Mouse (Mus musculus) cerebellum, postnatal 36 days (tissue): ENCODE measurements around the gene Usp36.
"Not testable (repeated sequence)": the region's sequence is repeated elsewhere in the genome, so short reads cannot be mapped to it uniquely, and the experiment has no call there.

ENCODE experiments used
- DNase-seq, 2 experiments: peaks; one replicate each; pipeline ENCODE4 v3.0.0; 2021 to 2022; ENCODE audit warnings: mixed read lengths in 2 of 2

The Usp36 gene

DNA sequence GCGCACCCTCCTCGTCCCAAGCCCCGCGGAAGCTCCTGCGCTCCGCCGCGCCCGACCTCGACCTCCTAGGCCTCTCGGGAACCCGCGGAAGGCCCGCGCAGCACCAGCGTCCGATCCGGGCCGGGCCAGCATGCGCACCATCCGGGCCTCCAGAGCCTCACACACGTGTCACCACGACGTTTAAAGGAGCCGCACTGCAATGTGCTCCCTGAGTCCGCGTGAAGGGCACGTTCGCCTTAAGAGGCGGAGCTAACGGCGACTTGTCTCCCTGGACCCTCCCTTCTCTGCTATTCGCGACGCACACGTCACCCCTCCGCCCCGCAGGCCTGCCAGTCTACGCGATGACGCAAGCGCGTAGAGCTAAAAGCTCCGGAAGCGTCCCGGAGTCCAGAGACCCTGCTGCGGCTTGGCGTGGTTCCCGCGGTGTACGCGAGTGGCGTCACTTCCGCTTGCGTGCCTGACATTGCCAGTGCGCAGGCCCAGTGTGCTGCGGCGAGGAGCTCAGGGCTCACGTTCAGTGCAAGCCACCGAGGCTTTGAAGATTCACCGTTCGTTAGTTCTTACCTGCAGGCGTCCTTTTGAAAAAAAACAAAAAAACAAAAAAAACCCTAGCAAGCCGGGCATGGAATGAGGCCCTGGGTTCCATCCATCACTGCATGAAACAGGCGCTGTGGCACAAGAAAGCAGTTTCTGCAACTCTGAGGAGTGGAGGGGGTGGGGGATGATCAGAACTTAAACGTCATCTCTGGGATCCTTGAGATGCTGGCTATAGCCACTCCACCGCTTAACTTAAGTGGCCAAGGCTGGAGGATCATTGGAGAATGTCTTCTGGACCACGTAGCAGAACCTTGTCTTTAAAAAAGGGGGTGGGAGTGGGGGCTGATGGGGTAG lies at the start of gene Usp36:
TSS of gene Usp36 (minus strand) at position 246 of the 891 bp plus-strand sequence.
- DNase-seq: peak; percentile 100

- no peak for DNase-seq
These were observed 47.6 kb upstream of the Usp36 start for GRCm38 (mm10) chr11:118337491-118338168.

DNA sequence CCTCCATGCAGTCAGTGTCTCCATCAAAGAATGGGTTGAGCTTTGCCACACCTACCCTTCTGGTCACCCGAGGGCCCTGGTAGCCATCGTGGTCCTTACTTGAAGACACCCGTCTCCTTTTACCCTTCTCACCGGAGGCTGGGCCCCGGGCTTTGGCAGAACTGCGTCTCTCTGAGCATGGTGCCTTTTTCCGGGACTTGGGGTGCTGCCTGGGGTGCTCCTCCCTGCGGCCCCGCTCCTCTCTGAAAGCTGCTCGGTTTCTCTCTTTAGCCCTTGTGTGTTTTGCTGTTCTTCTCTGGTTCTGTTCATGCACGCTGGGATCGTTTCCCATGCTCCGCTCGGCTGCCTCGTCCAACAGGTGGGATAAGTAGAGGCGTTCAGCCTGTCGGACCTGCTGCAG lies 43.4 kb upstream of the Usp36 start:
- no peak for DNase-seq

GRCm38 (mm10) chr11:118332376-118332775 lies 42.3 kb upstream of the Usp36 start:
- no peak for DNase-seq

GRCm38 (mm10) chr11:118330777-118331176 lies 40.7 kb upstream of the Usp36 start:
- no peak for DNase-seq

DNA sequence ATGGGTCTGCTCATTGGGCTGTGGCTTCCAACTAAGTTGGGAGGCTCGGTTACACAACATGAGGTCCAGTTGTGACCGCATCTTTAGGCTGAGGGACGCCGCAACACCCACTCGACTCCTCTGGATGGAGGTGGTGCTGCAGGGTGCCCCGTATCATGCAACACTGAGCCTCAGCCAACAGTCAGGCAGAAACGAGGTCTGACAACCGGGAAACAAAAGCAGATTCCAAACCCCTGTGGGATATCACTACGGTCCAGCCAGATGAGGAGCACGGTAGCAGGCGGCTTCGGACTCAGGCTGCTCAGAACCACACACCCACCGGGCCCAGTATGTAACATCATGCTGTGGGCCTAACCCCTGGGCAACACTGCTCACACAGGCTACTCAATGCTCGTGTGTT lies 40.3 kb upstream of the Usp36 start:
- no peak for DNase-seq

GRCm38 (mm10) chr11:118328947-118329346 lies 38.9 kb upstream of the Usp36 start:
- DNase-seq: no peak

- no peak for DNase-seq
These were observed 38.5 kb upstream of the Usp36 start for GRCm38 (mm10) chr11:118328511-118328910.

DNA sequence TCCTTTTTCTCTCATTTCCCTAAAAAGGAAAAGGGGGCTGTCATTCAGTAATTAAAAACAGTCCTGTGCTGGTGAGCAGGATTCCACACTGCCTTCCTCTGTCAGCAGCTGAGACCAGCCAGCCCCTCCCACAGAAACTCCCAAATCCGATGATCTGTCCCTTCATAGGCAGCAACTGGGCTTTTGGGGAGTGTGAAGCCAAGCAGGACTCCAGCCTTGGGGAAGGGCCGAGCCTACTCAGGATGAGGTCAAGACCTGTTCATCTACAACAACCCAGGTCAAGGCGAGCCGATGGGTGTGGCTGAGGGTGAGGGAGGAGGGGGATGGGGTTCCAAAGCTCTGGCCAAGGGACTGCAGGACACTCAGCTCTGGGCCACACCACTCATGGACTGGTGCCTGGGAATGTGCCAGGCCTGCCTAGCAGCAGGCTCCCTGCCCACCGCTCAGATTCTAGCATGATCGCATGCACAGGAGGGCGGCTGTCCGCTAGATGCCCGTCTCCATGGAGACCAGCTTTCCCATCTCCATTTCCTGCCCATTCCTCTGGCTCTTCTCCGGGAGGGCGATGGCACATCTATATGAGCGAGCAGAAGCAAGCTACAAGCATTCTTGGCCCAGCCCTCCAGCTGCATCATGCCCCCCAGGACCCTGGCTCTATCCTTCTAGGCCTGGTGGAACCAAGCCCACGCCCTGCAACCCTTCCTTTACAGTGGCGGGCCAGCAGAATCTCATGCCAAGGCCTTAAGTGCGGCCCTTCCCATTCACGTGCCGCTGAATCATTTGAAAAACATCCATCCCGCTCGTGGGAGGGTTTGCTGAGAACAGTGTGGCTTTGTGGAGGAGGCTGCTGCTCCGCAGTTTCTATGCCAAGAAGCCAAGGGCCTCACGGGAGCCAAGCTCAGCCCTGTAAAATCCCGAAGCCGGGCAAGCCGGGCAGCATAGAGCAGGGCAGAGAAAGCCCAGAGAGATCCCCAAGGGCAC lies 37.2 kb upstream of the Usp36 start:
- peak; percentile 50 to 52 for DNase-seq

DNA sequence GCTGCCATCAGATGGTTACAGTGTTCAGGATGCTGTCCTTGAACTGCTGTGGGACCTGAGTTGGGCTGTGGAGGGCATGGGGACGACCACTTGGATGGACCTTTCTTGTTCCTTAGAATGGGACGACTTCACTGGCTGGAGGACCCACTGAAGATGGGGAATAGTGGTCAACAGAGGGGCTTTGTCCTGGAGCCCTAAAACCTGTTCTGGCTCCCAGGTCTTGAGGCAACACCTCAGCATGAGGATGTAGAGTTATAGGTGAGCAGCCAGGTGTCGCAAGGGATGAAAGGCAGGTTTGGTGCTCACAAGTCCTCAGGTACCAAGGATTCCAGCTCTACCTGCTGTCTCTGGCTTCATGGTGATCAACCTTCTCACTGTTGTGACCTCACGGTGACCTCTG lies 36.4 kb upstream of the Usp36 start:
- DNase-seq: no peak

- no peak for DNase-seq
These were observed 34.5 kb upstream of the Usp36 start for GRCm38 (mm10) chr11:118324541-118324940.

DNA sequence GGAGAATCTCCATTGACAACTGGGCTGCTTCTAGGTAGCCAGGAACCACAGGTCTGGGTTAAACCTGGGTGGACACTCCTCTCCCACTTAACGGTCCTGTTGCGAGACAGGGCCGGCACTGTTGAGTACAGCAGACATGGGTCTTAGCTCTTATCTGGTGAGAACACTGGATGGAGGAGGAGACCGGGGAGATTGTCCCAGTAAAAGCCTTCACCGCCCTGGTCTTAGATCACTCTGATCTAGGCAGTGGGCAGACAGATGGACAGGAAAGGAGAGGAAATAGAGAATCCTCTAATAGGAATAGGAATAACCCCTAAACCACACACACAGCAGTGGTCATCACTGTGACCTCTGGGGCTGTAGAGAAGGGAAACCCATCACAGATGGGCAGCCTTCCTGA lies 33.9 kb upstream of the Usp36 start:
- DNase-seq: no peak

DNA sequence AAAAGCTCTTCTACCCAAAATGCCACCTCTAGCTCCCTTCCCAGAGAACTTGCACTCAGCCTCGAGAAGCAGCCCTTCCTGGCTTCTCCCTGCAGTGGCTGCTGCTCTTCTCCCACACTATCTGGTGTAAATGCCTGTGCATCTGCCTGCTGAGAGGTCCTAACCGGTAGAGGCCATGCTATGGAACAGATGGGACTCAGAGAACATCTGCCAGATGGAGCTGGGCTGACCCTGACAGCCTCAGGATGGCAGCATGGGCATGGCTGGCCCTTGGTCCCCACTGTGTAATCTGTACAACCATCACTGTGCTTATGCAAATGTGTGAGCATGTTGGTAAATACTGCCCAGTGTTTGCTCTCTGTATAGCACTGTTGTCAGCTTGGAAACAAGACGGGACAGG lies 32.6 kb upstream of the Usp36 start:
- DNase-seq: no peak

DNA sequence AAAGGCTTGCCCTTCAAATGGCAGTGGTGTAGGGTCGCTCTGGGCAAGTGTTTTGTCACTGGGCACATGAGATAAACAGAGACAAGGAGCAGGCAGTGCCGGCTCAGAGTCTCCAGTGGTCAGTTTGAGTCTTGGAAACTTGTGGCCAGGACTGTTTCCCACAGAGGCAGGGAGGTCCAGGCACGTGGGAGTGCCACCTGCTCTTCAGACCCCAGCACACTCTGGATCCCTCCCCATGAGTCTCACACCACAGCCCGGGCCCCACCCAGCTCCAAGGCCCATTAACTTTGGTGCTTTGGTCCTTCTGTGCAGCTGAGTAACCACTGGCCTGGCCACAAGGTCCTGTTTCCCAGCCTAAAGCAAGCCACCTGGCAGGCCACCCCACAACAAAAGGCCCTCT lies 31.9 kb upstream of the Usp36 start:
- DNase-seq: no peak

GRCm38 (mm10) chr11:118321500-118321899 lies 31.5 kb upstream of the Usp36 start:
- DNase-seq: no peak

- peak in 1 of 2 experiments; percentile 24 for DNase-seq
These were observed 28.6 kb upstream of the Usp36 start for GRCm38 (mm10) chr11:118318678-118319077.

- peak; percentile 34 to 55 for DNase-seq
These were observed 27.1 kb upstream of the Usp36 start for GRCm38 (mm10) chr11:118317129-118317528.

DNA sequence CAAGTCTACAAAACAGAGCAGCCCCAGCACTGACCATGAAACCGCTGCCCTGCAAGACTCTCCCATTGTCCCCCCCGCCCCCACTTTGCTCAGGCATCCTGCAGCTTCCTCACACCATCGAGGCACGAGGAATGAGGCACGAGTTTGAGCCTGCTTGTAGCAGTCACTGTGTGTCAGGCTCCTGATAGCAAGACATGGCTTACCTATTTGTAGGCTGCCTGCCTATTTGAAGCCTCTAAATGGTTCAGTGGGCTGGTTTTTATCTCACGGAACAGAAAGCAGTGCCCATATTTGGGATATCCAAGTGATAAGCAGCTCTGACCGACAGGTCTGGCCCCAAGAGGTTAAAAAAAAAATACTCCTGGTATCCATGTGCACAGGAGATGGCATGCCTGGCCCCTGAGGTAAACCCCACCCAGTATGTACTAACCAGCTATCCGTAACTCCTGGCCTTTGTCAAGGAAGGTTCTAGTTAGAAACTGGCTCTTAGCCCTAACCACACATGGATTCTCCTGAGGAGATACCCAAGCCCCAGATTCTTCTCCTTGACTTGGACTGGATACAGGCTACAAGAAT lies 26.3 kb upstream of the Usp36 start:
- no peak for DNase-seq

DNA sequence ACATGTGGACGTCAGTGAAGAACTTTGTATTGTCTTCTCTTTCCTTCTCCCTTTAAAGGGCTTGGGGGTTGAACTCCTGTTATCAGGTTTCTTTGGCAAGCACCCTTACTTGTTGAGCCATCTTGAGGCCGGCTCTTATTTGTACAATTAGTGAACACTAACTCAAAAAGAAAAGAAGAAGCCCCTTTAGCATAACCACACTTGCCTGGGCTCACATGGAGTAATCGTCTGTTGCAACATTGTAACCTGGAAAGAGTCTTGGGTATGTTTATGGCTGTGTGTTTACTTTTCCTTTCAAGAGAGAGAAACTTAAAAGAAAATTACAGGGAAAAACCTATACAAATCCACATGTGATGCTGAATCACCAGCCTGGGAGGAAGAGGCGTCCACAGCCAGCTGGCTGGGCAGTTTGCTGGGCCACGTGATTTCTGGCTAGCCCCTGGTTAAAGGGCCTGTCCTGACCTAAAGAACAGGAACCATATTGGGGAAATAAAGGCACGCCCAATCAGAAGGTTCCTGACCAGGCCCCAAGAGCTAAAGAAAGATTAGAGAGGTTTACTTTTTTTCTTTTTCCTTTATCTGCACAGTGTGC lies 22.2 kb upstream of the Usp36 start:
- DNase-seq: no peak

DNA sequence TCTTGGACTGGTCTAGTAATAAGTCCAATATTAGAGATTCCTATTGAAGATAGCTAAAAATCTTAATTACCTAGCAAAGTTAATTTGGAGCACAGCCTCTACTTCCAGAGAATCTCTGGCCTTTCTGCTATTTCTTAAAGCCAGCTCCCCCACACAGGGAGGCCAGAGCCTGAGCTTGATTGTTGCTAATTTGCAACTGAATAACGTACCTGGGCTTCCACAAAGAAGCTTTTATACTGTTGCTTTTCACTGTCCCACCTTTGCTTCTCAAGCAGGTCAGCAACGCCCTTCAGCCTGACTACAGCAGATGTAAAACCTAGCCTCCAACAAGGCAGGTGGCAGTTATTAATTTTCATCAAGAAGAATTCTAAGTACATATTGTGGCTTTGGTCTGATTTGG lies 17.9 kb upstream of the Usp36 start:
- not testable (repeated sequence) for DNase-seq

- not testable (repeated sequence) for DNase-seq
These were observed 13.9 kb upstream of the Usp36 start for GRCm38 (mm10) chr11:118303959-118304358.

- no peak for DNase-seq
These were observed 8.8 kb upstream of the Usp36 start for GRCm38 (mm10) chr11:118298810-118299209.
